23 mouse cellular contexts compared by ENCODE assay signal in the genomic region with DNA sequence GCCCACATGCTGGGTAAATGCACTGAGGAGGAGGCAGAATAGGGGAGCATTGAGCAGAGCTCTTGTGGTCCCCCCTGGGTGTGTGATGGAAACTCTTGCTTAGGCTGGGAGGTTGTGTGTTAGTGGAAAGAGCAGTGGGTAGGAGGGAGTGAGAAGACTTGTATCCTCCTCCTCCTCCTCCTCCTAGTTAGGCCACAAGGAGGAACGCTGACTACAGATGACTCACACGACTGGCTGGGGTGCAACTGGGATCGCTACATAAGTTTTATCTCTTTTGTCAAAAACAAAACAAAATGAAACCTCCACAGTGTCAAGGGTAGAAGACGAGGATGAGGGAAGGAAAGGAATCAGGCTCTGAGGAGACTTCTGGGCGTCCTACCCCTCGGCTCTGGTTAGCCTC. TPM values are rescaled to one million over a fixed set of nuclear protein-coding genes. Genes with fewer than 3 reads are reported as not detected.
"Had no signal": no experiment of that assay in that cellular context is flagged by ENCODE, and none has a peak within 500 bp of the region (broad histone marks: within the 10 kb centered on the region; RNA-seq: fewer than 3 reads in every experiment).

No protein-coding gene starts in this region.

- H3K27me3 ChIP-seq: limb, embryonic 12.5 days; limb, embryonic 15.5 days; midbrain, embryonic 12.5 days had no signal

- H3K36me3 ChIP-seq: limb, embryonic 12.5 days; limb, embryonic 15.5 days; midbrain, embryonic 12.5 days had no signal

- H3K4me2 ChIP-seq: limb, embryonic 12.5 days; limb, embryonic 15.5 days; liver, embryonic 11.5 days; lung, embryonic 14.5 days; midbrain, embryonic 12.5 days had no signal

- H3K9me3 ChIP-seq: limb, embryonic 12.5 days; limb, embryonic 15.5 days; midbrain, embryonic 12.5 days had no signal

- H3K27ac ChIP-seq: limb, embryonic 12.5 days; limb, embryonic 15.5 days; liver, embryonic 14.5 days; macrophage; midbrain, embryonic 12.5 days had no signal

- H3K4me1 ChIP-seq: limb, embryonic 12.5 days; limb, embryonic 15.5 days; midbrain, embryonic 12.5 days had no signal

- H3K9ac ChIP-seq: limb, embryonic 12.5 days; limb, embryonic 15.5 days; liver, embryonic 14.5 days; liver, postnatal 0 days; lung, embryonic 14.5 days; midbrain, embryonic 12.5 days had no signal

- ATAC-seq: liver, postnatal 0 days; lung, postnatal 0 days; midbrain, embryonic 16.5 days had no signal

- DNase-seq: kidney, adult 9 months; kidney, postnatal 14 days; kidney, postnatal 4 days; left cerebral cortex, postnatal 4 days; liver, postnatal 0 days; lung, embryonic 14.5 days; thymus, adult 2 months; thymus, postnatal 14 days; thymus, postnatal 4 days had no signal

- H3K4me3 ChIP-seq: limb, embryonic 12.5 days; limb, embryonic 15.5 days; midbrain, embryonic 12.5 days had no signal

RNA-seq across cellular contexts. Expression of a gene that starts 2.2 kb away (rescaled TPM):
- polyA plus RNA-seq: kidney, embryonic 16.5 days; limb, embryonic 12.5 days; limb, embryonic 15.5 days; liver, embryonic 11.5 days; liver, embryonic 14.5 days; liver, postnatal 0 days; lung, embryonic 14.5 days; macrophage; midbrain, embryonic 12.5 days; midbrain, embryonic 16.5 days; neural tube, embryonic 11.5 days; neural tube, embryonic 14.5 days; small intestine, adult 2 months; stomach, embryonic 16.5 days; testis, adult 2 months; thymus, adult 2 months had no signal
